Mouse (Mus musculus) gastrocnemius, postnatal 36 days (tissue): ENCODE data around the gene Cd151. TPM values are rescaled to one million over a fixed set of nuclear protein-coding genes. Genes with fewer than 3 reads are reported as not detected.

Experiments
- DNase-seq, 2 experiments: peaks; one replicate each; pipeline ENCODE4 v3.0.0; 2022
- intact Hi-C: fragments of 180-260 bp; cut with DNase I; formaldehyde crosslinking; loops from one replicate; pipeline ENCODE4 v1.15.1; 2025
- total RNA-seq, 2 experiments: library from RNA; stranded (reverse); gene quantifications; 2 replicates each; pipeline ENCODE4 v1.2.3; 2021

Cd151 gene
- total RNA-seq, 2 experiments from 2014 or later: 65.6 to 83.2 TPM

GRCm38 (mm10) chr7:141469901-141470636 lies 2.9 kb downstream of the Cd151 start:
- DNase-seq: no peak
- intact Hi-C loops: no loop called here

GRCm38 (mm10) chr7:141470637-141470944 lies 3.4 kb downstream of the Cd151 start:
- intact Hi-C loops: no loop called here
- no peak for DNase-seq

GRCm38 (mm10) chr7:141471236-141471635 lies 4.0 kb downstream of the Cd151 start:
- intact Hi-C loops: no loop called here
- DNase-seq: no peak

GRCm38 (mm10) chr7:141472226-141472625 lies 5.0 kb downstream of the Cd151 start:
- DNase-seq: no peak
- intact Hi-C loops: no loop called here

GRCm38 (mm10) chr7:141472763-141473162 lies 5.6 kb downstream of the Cd151 start:
- DNase-seq: no peak
- intact Hi-C loops: no loop called here

GRCm38 (mm10) chr7:141474160-141474559 lies 7.0 kb downstream of the Cd151 start:
- DNase-seq: no peak
- intact Hi-C loops: no loop called here

GRCm38 (mm10) chr7:141475011-141475804 lies 8.0 kb downstream of the Cd151 start, which contains the start of the genes Polr2l and Tspan4:
Gene Polr2l (minus strand): TSS chr7:141475132.
Gene Tspan4 (plus strand): TSS chr7:141475240.
- intact Hi-C loops: no loop called here
- peak; percentile 75 to 86 for DNase-seq

GRCm38 (mm10) chr7:141475805-141476158 lies 8.6 kb downstream of the Cd151 start:
- intact Hi-C loops: no loop called here
- DNase-seq: no peak

- intact Hi-C loops: no loop called here
- DNase-seq: peak; percentile 82 to 83
Observed at GRCm38 (mm10) chr7:141476226-141476980, 9.2 kb downstream of the Cd151 start.

- intact Hi-C loops: no loop called here
- DNase-seq: peak in 1 of 2 experiments; percentile 35
Observed at GRCm38 (mm10) chr7:141476981-141477370, 9.8 kb downstream of the Cd151 start.

- intact Hi-C loops: no loop called here
- DNase-seq: no peak
Observed at GRCm38 (mm10) chr7:141477578-141478269, 10.5 kb downstream of the Cd151 start.

GRCm38 (mm10) chr7:141478270-141478748 lies 11.1 kb downstream of the Cd151 start:
- DNase-seq: peak in 1 of 2 experiments; percentile 36
- intact Hi-C loops: no loop called here

- intact Hi-C loops: loop anchor here (1.0 to 5.0 kb wide), 3 partner anchors 44 to 446 kb away; no protein-coding TSS in a partner anchor
- peak in 1 of 2 experiments; percentile 52 for DNase-seq
Observed at GRCm38 (mm10) chr7:141480842-141481497, 13.8 kb downstream of the Cd151 start.

- DNase-seq: peak in 1 of 2 experiments; percentile 43
- intact Hi-C loops: loop anchor here (2.0 to 5.0 kb wide), 2 partner anchors 183 to 446 kb away; no protein-coding TSS in a partner anchor
Observed at GRCm38 (mm10) chr7:141481498-141482401, 14.6 kb downstream of the Cd151 start.

GRCm38 (mm10) chr7:141482531-141483024 lies 15.4 kb downstream of the Cd151 start:
- DNase-seq: no peak
- intact Hi-C loops: loop anchor here (5.0 kb wide), 1 partner anchor 445 kb away; no protein-coding TSS in a partner anchor

- intact Hi-C loops: loop anchor here (5.0 kb wide), 1 partner anchor 444 kb away; no protein-coding TSS in a partner anchor
- no peak for DNase-seq
Observed at GRCm38 (mm10) chr7:141483114-141483653, 16.0 kb downstream of the Cd151 start.

- intact Hi-C loops: loop anchor here (5.0 kb wide), 1 partner anchor 443 kb away; no protein-coding TSS in a partner anchor
Observed at GRCm38 (mm10) chr7:141484186-141485120, 17.3 kb downstream of the Cd151 start.

More at GRCm38 (mm10) chr7:141484186-141485120, 17.3 kb downstream of the Cd151 start:
- no peak for DNase-seq
